Mouse (Mus musculus) urinary bladder, postnatal 36 days (tissue): ENCODE results near the gene Pspn.

Source experiments
- DNase-seq, 2 experiments: peaks; one replicate each; pipeline ENCODE4 v3.0.0; 2022; ENCODE audit warnings: low spot score in 2 of 2, mixed read lengths in 1 of 2

Pspn gene

GRCm38 (mm10) chr17:56996506-56996905, 3.3 kb downstream of the Pspn start:
- DNase-seq, result no peak

DNA sequence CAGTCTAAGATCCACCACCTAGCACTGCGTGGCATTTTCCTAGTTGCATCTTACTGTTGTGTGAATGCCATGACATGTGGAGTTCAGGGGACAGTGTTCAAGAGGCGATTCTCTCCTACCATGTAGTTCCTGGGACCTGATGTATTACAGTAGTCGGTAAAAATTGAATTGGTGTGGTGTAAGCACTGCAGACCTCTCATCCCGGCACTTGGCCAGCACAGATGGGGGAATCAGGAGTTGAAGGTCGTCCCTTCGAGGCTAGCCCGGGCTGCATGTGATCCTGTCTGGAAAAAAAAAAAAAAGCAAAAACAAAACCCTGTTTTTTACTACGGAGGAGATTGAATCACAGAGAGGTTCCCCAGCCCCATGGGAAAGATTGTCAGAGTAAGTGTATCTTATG, 4.8 kb downstream of the Pspn start:
- DNase-seq, result no peak

DNA sequence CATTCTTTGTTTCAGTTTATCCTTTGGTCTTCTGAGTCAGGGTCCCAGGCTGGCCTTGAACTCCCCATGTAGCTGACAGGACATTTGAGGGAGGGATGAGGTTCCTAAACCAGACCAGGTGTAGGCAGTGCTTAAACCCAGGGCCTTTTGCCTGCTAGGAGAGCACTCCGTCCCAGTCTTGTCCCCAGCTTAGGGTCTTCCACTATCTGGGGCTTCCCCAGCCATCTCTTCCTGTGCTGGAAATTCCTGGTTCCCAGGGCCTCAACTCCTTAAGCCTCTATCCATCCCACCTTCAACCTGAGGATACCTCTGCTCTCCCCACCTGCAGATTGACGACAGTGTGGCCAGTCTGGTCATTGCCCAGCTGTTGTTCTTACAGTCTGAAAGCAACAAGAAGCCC, 8.9 kb downstream of the Pspn start:
- DNase-seq, result no peak

DNA sequence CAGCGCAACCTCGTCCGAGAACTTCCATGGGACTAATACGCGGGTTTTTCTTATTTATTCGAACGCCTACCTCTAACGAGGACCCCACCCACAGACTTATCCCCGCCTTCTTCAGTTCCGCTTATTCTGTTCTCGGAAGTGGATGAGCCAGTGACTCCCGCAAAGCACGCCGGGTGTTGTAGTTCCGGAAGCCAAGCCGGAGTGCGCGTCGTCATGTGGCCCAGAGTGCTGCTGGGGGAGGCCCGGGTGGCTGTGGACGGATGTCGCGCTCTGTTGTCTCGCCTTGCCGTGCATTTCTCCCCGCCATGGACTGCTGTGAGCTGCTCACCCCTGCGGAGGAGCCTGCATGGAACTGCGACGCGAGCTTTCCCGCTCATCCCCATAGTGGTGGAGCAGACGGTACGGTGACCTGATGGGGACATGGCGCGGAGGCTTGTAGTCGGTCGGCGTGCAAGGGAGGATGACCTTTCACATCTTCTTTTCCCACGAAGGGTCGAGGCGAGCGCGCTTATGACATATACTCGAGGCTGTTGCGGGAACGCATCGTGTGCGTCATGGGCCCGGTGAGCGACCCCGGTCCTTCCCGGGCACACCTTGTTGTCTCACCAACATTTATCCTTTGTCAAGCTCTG, 9.6 kb downstream of the Pspn start, which contains the start of gene Clpp:
Gene Clpp, plus strand, starts transcription at position 191 of the 632 bp plus-strand sequence.
- DNase-seq, result peak; percentile 94 to 95

DNA sequence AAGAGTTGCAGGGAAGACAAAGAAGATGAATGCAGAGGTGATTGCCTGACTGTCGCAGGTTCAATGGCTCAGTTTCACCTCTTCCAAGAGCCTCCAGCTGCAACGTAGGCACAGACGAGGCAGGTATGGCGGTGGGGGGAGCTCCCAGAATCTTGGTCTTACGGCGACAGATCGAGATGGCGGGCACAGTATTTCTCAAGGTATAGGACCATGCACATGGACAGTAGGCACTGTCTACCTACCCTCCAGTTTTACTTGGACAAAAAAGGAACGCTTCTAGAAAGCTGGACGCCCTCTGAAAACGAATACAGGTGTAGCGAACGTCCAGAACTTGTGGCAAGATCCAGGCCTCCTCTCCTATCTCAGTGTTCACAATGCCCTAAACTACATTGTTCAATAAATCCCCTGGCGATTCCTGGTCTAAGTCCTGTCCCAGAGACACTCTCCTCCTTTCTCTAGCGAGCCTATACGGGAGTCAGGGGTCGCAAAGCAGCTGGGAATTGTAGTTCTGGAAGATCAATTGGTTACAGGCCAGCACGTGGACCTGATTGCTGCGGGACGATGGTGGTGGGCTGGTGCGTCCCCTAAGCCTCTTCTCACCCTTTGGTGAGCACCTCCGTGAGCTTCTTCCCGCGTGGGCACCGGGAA, 10.2 kb downstream of the Pspn start:
- DNase-seq, result no peak

GRCm38 (mm10) chr17:56988921-56989430, 10.8 kb downstream of the Pspn start:
- no peak for DNase-seq

- DNase-seq, result no peak
Measured at GRCm38 (mm10) chr17:56988441-56988840, 11.4 kb downstream of the Pspn start.

GRCm38 (mm10) chr17:56986105-56986805, 13.6 kb downstream of the Pspn start:
- no peak for DNase-seq

DNA sequence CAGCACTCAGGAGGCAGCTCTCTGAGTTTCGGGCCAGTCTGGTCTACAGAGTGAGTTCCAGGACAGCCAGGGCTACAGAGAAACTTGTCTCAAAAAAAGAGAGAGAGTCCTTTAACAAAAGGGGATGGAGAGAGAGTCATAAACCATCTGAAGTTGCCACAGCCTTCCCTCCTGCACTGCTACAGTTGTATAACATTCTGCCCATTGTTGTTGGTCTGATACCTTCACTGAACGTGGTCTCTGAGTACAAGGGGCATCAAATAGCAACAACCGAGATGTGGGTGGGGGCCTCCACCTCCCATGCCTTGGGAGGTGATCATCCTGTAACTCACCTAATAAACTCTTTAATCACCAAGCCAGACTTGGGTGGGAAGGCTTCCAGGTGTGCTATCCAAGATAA, 14.2 kb downstream of the Pspn start:
- no peak for DNase-seq

DNA sequence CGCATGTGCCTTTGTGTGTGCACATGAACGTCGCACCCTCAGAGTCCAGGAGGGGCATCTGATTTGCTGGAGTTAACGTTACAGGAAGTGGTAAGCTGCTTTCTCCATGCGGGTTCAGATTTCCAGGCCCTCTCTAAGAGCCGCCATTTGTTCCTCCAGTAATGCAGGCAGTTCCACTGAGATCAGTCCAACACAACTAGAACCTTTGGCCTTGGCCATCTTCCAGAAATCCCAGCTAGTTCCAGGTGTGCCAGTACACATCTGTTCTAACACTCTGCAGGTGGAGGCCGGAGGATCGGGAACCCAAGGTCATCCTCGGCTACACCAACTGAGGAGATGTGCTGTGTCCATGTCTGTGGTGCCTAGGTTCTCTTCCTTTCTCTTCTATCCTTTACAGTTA, 14.9 kb downstream of the Pspn start:
- no peak for DNase-seq

- no peak for DNase-seq
Measured at GRCm38 (mm10) chr17:56982013-56982412, 17.8 kb downstream of the Pspn start, which contains the start of gene Acer1. Acer1 (minus strand) TSS chr17:56982126.

DNA sequence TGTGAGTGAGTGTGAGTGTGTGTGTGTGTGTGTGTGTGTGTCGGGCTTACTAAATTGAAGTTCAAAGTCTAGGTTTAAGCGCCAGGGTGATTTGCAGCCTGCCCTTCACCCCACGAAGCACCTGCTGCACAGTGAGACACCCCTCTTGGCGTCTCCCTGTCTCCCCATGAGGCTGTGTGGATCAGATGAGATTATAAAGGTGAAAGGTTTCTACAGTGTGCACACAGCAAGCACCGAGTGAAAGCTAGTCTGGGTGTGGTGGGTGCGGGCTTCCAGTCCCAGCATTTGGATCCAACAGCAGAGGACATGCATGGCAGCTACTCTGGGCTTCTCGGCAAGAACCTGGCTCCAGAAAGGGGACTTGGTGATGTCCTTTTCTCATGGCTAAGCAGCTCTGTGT, 18.8 kb downstream of the Pspn start:
- no peak for DNase-seq

DNA sequence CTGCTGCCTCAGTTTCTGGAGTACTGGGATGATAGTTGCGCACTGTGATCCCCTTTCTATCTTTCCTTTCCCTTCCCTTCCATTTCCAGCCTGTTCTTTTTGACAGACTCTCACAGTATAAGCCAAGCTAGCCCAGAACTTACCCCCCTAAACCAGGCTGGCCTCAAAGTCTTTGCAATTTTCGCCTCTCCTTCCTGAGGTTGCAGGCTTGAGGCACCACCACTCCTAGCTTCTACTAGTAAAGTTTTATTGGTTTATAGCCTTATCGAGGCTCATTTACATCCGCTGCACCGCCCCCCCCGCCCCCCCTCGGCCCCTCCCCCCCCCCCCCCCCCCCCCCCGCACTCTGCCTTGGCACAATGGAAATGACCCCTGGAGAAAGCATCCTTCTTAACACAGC, 20.3 kb downstream of the Pspn start:
- no peak for DNase-seq

GRCm38 (mm10) chr17:56976531-56977390, 23.1 kb downstream of the Pspn start:
- DNase-seq, result no peak

GRCm38 (mm10) chr17:56975391-56975790, 24.4 kb downstream of the Pspn start:
- no peak for DNase-seq

DNA sequence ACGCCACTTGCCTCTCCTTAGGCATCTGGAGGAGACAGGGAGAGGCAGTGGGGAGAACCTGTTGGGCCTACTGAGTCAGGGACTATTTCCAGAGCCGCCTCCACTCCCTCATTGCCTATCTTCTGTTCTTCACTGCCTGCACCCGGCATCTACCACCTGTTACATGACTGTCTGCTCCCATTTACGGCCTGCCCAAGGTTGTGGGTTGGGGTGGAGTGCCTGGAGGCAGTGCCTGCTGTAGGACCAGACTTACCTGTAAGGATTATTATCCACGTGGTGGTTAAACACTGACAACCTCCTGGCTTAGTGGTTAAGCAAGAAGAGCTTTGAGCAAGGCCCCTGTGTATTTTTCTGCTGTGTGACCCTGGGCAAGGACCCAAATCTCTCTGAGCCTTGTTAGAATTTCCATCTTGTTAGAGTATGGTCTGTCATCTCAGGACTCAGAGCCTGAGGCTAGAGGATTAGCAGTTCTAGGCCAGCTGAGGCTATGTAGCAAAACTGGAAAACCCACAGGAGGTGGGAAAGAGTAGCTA, 25.0 kb downstream of the Pspn start:
- DNase-seq, result no peak

DNA sequence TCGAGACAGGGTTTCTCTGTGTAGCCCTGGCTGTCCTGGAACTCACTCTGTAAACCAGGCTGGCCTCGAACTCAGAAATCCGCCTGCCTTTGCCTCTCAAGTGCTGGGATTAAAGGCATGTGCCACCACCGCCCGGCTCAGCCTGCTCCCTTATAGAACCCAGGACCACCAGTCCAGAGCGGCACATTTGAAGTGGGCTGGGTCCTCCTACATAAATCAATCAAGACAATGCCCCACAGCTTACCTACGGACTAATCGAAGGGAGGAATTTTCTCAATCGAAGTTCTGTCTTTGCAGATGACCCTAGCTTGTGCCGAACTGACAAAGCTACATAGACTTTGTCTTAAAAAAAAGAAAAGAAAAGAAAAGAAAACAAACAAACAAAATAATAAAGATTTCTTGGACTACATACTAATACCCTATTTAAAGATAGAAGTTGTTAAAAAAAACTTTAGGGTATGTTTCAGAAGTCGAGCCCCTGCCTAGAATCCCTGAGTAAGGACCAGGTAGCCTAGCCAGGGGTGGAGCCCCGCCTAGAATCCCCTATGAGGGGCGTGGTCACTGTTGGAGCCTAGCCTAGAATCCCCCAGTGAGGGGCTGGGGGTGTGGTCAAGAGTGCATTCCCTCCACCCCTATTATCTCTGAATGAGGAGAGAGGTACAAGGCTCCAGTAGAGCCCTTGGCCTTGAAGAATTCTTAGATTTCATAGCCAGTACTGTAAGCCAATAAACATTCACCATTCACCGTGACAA, 25.7 kb downstream of the Pspn start:
- DNase-seq, result no peak

DNA sequence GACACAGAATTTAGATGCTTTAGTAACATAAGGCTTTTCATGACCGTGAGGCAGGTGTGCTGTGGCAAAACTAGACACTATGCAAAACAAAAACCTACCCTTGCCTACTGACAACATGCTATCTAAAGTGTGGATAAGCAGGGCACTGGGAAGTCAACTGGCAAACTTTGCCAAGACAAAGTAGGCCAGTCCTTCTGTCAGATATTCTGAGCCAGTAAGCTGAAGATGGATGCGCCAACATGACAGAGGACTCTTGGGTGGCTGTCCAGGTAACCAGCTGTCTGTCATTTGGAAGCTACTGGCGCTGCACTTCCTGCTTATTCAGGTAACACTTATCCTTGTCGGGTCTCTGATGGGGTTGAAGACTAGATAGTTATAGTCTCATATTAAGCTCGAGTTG, 29.7 kb downstream of the Pspn start:
- no peak for DNase-seq

DNA sequence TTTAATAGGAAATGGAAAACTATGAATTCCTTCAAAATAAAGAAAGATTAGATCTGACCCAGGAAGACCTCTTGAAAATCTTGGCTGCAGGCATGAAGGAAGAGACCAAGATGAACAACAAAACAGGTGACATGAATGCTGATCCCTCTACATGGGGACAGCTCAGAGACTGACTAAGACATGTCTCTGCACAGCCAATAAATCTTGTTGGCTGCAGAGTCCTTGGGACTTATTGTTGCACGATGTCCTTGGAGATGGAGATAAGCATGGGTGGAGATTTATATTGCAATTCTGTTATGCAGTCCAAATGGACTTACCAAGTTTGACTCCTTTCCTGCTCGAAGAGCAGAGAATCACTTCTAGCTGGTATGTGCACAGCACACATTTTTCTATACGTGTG, 30.5 kb downstream of the Pspn start:
- no peak for DNase-seq

DNA sequence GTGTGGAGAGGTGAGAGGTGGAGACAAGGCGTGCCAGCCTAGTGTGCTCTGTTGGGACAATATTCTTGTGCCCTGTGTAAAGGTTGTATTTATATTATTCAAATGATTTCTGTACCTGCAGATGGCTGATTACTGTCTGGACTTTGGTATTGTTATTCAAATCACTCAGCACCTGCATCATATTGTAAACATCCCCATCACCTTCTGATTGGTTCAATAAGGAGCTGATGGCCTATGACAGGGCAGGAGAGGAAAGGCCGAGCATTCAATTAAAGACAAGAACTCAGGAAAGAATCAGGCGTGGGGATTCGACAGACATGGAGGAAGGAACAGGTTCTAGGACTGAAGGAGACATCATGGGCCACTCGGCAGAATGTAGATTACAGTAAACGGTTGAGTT, 36.2 kb downstream of the Pspn start:
- no peak for DNase-seq
